ENCODE assay signal across 16 mouse cellular contexts in genomic region chr12:8338491-8338890, GRCm38 (mm10). TPM values are rescaled to one million over a fixed set of nuclear protein-coding genes. Genes with fewer than 3 reads are reported as not detected.
DNase-seq lines count a peak whose midpoint lies in the region; ATAC-seq and TF ChIP-seq lines count a peak whose summit lies in the region.
"Had no signal": no experiment of that assay in that cellular context is flagged by ENCODE, and none has a peak within 500 bp of the region (broad histone marks: within the 10 kb centered on the region; RNA-seq: fewer than 3 reads in every experiment).

No protein-coding gene starts in this region.

- no peak overlapping the region for H3K4me3 ChIP-seq in forebrain, embryonic 10.5 days
- no peak overlapping the region for H3K4me3 ChIP-seq in forebrain, postnatal 0 days (ENCODE audit: low read depth, low read length)
- no peak overlapping the region for H3K4me3 ChIP-seq in heart, postnatal 0 days (ENCODE audit: low read depth, low read length)
- H3K4me3 ChIP-seq in neural tube, embryonic 11.5 days (ENCODE audit: low read depth, low read length): no peak overlapping the region
- H3K4me3 ChIP-seq: limb, embryonic 13.5 days had no signal

- no peak for TF ChIP-seq EP300 in heart, postnatal 0 days (IDR thresholded peaks at IDR 0.05; ENCODE audit: low read depth)

- no peak overlapping the region for H3K9ac ChIP-seq in forebrain, postnatal 0 days
- H3K9ac ChIP-seq in heart, postnatal 0 days (replicated peaks; ENCODE audit: low read depth, low read length): no peak overlapping the region
- no peak overlapping the region for H3K9ac ChIP-seq in neural tube, embryonic 11.5 days (ENCODE audit: low read length)
- H3K9ac ChIP-seq: limb, embryonic 13.5 days had no signal

- WGBS in forebrain, embryonic 10.5 days: 86% methylated on average over 4 of the region's 4 CpGs
- 35% methylated on average over 4 of the region's 4 CpGs for WGBS in forebrain, postnatal 0 days
- WGBS in heart, postnatal 0 days: 28% methylated on average over 4 of the region's 4 CpGs
- 71% methylated on average over 4 of the region's 4 CpGs for WGBS in neural tube, embryonic 11.5 days

- ATAC-seq in forebrain, postnatal 0 days: no peak
- no peak for ATAC-seq in heart, postnatal 0 days (ENCODE audit: insufficient read depth, low read depth)
- 0 out of 2 replicates have a peak, but pooled peaks have one; percentile 5 for ATAC-seq in neural tube, embryonic 11.5 days (ENCODE audit: insufficient read depth, low FRiP score, low TSS enrichment)
- no peak for ATAC-seq in frontal cortex, adult (ENCODE audit: low TSS enrichment)

- no peak for DNase-seq in forebrain, embryonic 10.5 days (ENCODE audit: extremely low spot score, low spot score)
- DNase-seq in forebrain, postnatal 0 days: no peak
- DNase-seq in heart, postnatal 0 days (ENCODE audit: low spot score): no peak
- no peak for DNase-seq in heart, adult 9 months (ENCODE audit: low spot score in 2 of 2)
- no peak for DNase-seq in neural tube, embryonic 11.5 days (ENCODE audit: low spot score)
- DNase-seq in neural tube, embryonic 10.5 days (ENCODE audit: extremely low spot score, low spot score): no peak
- DNase-seq in right cerebral cortex, postnatal 4 days: no peak
- DNase-seq: cerebellum, adult 9-10 months; layer of hippocampus, postnatal 36 days; lung, adult 2 months; midbrain, embryonic 14.5 days; thymus, adult 2 months had no signal

- peak overlapping the region; percentile 85 for H3K27ac ChIP-seq in forebrain, embryonic 10.5 days
- no peak overlapping the region for H3K27ac ChIP-seq in forebrain, postnatal 0 days (ENCODE audit: low read depth, low read length)
- H3K27ac ChIP-seq in heart, postnatal 0 days (ENCODE audit: low read depth): peak overlapping the region; percentile 26; the same call in 1 of the 2 replicates
- H3K27ac ChIP-seq in neural tube, embryonic 11.5 days (ENCODE audit: low read depth, low read length): no peak overlapping the region
- H3K27ac ChIP-seq: kidney, postnatal 0 days; limb, embryonic 13.5 days had no signal

- no peaks in the 10 kb centered on the region for H3K9me3 ChIP-seq in forebrain, embryonic 10.5 days
- no peaks in the 10 kb centered on the region for H3K9me3 ChIP-seq in forebrain, postnatal 0 days (ENCODE audit: low read length)
- no peaks in the 10 kb centered on the region for H3K9me3 ChIP-seq in heart, postnatal 0 days (replicated peaks; ENCODE audit: control insufficient read depth, low read length)
- no peaks in the 10 kb centered on the region for H3K9me3 ChIP-seq in neural tube, embryonic 11.5 days (ENCODE audit: control insufficient read depth, low read length)
- H3K9me3 ChIP-seq: limb, embryonic 13.5 days had no signal

- H3K27me3 ChIP-seq in forebrain, embryonic 10.5 days (ENCODE audit: poor library complexity, severe bottlenecking): no peaks in the 10 kb centered on the region
- no peaks in the 10 kb centered on the region for H3K27me3 ChIP-seq in forebrain, postnatal 0 days (ENCODE audit: insufficient read depth, low read length)
- no peaks in the 10 kb centered on the region for H3K27me3 ChIP-seq in heart, postnatal 0 days (ENCODE audit: control insufficient read depth, insufficient read depth, low read length)
- no peaks in the 10 kb centered on the region for H3K27me3 ChIP-seq in neural tube, embryonic 11.5 days (ENCODE audit: control insufficient read depth, insufficient read depth, low read length)
- H3K27me3 ChIP-seq: limb, embryonic 13.5 days had no signal

- peaks cover 34% of the 10 kb centered on the region for H3K4me1 ChIP-seq in forebrain, embryonic 10.5 days
- H3K4me1 ChIP-seq in forebrain, postnatal 0 days (ENCODE audit: insufficient read depth): no peaks in the 10 kb centered on the region
- peaks cover 20% of the 10 kb centered on the region for H3K4me1 ChIP-seq in heart, postnatal 0 days (ENCODE audit: control insufficient read depth, insufficient read depth)
- peaks cover 15% of the 10 kb centered on the region for H3K4me1 ChIP-seq in neural tube, embryonic 11.5 days (ENCODE audit: control insufficient read depth, insufficient read depth, low read length)

- TF ChIP-seq CTCF in forebrain, postnatal 0 days (IDR thresholded peaks at IDR 0.05; ENCODE audit: low read depth): no peak
- no peak for TF ChIP-seq CTCF in heart, postnatal 0 days (IDR thresholded peaks at IDR 0.05; ENCODE audit: low read depth)

- peaks cover 55% of the 10 kb centered on the region for H3K36me3 ChIP-seq in forebrain, embryonic 10.5 days (replicated peaks)
- peaks cover 65% of the 10 kb centered on the region for H3K36me3 ChIP-seq in forebrain, postnatal 0 days (ENCODE audit: insufficient read depth)
- peaks cover 44% of the 10 kb centered on the region for H3K36me3 ChIP-seq in heart, postnatal 0 days (replicated peaks; ENCODE audit: control insufficient read depth, insufficient read depth, low read length)
- peaks cover 4% of the 10 kb centered on the region; the same call in 1 of the 2 replicates for H3K36me3 ChIP-seq in neural tube, embryonic 11.5 days (ENCODE audit: control insufficient read depth, insufficient read depth, low read length)

- no peak overlapping the region for H3K4me2 ChIP-seq in forebrain, postnatal 0 days (ENCODE audit: low read depth)
- no peak overlapping the region for H3K4me2 ChIP-seq in heart, postnatal 0 days (ENCODE audit: low read depth, low read length)
- H3K4me2 ChIP-seq in neural tube, embryonic 11.5 days (ENCODE audit: low read depth): no peak overlapping the region
- H3K4me2 ChIP-seq: limb, embryonic 13.5 days had no signal

RNA-seq across cellular contexts. Expression of gene Hs1bp3, which starts 25.3 kb away (rescaled TPM):
- polyA plus RNA-seq in forebrain, embryonic 10.5 days (2016; fragmentation: Nextera tagmentation; extraction: Ambion mirVana): 15.3 and 17.8 TPM in 2 replicates
- 5.5 and 7.0 TPM in 2 replicates for total RNA-seq in forebrain, postnatal 0 days (2014; rRNA removed)
- 4.2 and 5.8 TPM in 2 replicates for polyA plus RNA-seq in forebrain, postnatal 0 days (2015; fragmentation: Nextera tagmentation; extraction: Ambion mirVana)
- total RNA-seq in heart, postnatal 0 days (2014; rRNA removed; ENCODE audit: low replicate concordance): 9.5 and 11.7 TPM in 2 replicates
- 9.7 TPM in 2 replicates for polyA plus RNA-seq in heart, postnatal 0 days (2015; fragmentation: Nextera tagmentation; extraction: Ambion mirVana)
- 8.6 and 11.2 TPM in 2 replicates for polyA plus RNA-seq in neural tube, embryonic 11.5 days (2014; fragmentation: Nextera tagmentation; extraction: Ambion mirVana)

RNA-seq across cellular contexts. Expression of gene Gdf7, which starts 36.7 kb away (rescaled TPM):
- 0.11 TPM in 1 of 2 replicates, not detected in the other for polyA plus RNA-seq in forebrain, embryonic 10.5 days (2016; fragmentation: Nextera tagmentation; extraction: Ambion mirVana)
- 0.14 and 0.54 TPM in 2 replicates for total RNA-seq in forebrain, postnatal 0 days (2014; rRNA removed)
- polyA plus RNA-seq in forebrain, postnatal 0 days (2015; fragmentation: Nextera tagmentation; extraction: Ambion mirVana): 0.10 and 0.18 TPM in 2 replicates
- not detected in 2 replicates for total RNA-seq in heart, postnatal 0 days (2014; rRNA removed; ENCODE audit: low replicate concordance)
- not detected in 2 replicates for polyA plus RNA-seq in heart, postnatal 0 days (2015; fragmentation: Nextera tagmentation; extraction: Ambion mirVana)
- polyA plus RNA-seq in neural tube, embryonic 11.5 days (2014; fragmentation: Nextera tagmentation; extraction: Ambion mirVana): 0.28 and 0.37 TPM in 2 replicates
- polyA plus RNA-seq: spleen, adult 2 months had no signal

Comparison
In these comparisons a context has a peak if more than half of its experiments do, and no peak if none do; other contexts are left out.
1. H3K27ac ChIP-seq: peak in forebrain, embryonic 10.5 days (single experiment) and heart, postnatal 0 days (single experiment); none in forebrain, postnatal 0 days (single experiment) and neural tube, embryonic 11.5 days (single experiment).